Mouse (Mus musculus) spleen, embryonic (tissue): ENCODE measurements around the gene Blzf1.

Experiments
- CTCF ChIA-PET: fragments of 350-600 bp; sonication (Branson Sonifier 250); formaldehyde crosslinking; loops from one replicate; lab custom pipeline; 2022; lab: Charles Lee

The Blzf1 gene

DNA sequence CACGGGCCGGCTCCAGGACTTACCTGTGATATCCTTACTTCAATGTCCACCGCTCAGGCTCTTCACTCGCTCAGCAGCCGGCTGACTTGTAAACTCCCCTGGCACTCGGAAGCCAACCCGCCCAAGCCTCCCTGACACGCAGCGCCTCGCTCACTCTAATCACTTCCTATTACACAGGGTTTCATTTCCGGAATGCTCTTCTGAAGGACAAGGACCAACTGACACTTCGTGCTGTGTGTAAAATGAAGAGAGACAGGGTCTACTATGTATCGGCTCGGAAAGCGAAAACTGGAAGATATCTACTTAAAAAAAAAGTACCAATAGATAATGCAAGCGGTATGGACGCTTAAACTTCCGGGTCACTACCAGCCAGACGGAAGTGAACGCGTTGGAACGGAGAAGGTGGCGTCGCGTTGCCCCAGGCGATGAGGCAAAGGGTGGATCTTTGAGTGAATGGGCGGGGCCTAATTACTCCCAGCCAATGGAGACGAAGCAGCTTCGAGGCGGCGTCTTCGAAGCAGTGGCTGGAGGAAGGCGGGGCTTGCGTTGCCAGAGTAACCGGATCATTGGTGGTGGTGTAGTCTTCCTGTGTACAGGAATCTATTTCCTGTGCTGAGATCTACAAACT lies at the start of gene Blzf1:
Gene Blzf1 (minus strand): TSS at position 366 of the 628 bp plus-strand sequence.
- CTCF ChIA-PET = no interaction called here

DNA sequence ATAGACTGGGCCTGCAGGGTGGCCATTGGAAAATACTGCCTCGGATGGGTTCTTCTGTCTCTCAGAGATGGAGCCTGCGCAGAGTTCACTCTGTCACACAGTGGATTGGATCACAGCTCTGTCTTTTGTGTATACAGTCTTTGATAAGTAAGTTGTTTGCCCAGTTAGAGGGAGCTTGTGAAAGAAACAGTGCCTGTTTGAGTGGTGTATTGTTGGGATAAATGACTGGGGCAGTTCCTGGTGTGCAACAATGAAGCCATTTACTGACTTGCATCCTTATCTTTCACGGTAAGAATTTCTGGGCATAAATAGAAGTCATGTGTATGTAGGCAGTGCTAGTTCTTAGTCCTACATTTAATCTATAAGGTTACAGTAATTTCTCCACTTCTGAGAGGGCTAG lies 46.2 kb upstream of the Blzf1 start:
- CTCF ChIA-PET = no interaction called here

DNA sequence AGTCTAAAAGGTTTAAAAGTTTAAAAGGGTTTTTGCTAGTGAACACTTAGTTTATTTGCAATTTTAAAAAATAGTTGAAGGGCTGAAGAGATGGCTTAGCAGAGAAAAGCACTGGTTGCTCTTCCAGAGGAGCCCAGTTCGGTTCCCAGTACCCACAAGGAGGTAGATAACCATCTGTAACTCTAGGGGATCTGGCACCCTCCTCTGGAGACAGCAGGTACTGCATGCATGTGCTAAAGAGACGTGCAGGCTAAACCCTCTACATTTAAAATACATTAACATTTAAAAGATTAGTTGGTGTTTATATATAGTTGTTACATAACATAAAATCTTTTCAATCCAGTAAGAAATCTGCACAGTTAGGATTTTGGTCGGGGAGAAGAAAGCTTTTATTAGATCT lies 34.9 kb upstream of the Blzf1 start:
- CTCF ChIA-PET = no interaction called here

DNA sequence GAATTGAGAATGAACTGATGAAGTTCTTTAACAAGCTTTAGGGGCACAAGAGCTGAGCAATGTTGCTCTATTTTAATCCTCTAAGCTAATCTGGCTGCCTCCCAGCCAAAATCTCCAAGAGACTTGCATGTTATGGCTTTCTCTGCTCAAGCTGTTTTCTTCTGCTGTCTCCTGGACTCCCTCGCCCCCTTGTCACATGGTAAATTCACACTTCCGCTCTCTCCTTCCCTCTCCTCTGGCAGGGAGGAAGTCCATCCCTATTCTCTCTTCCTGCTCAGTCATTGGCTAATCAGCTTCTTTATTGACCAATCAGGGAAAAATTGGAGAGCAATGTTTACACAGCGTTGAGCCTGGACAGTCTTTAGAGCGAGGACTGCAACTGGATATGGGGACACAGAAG lies 28.6 kb upstream of the Blzf1 start:
- CTCF ChIA-PET = no interaction called here

DNA sequence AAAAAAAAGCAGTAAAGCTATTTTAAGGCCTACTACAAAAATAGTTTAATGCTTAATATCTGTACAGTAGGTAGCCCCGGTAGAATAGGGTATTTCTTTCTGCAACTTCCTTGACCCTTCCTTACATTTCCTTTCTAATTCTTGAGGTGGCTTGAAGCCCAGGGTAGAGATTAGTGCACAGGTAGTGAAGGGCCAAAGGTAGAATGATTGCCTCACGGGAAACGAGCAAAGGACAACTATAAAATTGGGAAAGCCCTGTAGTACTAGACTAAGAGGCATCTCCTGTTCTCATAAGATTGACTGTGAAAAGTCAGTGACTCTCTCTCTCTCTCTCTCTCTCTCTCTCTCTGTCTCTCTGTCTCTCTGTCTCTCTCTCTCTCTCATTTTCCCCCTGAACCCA lies 28.1 kb upstream of the Blzf1 start:
- CTCF ChIA-PET = no interaction called here

DNA sequence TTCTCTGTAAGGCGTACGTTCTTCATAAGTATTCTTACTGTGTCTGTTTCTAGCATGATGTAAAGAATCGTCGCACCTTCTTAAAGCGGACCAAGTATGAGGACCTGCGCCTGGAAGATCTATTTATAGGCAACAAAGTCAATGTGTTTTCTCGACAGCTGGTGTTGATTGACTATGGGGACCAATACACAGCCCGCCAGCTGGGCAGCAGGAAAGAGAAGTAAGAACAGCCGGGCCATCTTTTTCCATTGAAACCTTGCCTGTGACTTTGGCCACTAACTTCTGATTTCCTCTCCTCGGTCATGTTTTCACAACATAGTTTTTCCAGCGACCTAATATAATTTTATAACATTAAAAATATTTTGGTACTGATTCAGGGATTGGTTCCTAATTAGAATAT lies 25.3 kb upstream of the Blzf1 start:
- CTCF ChIA-PET = interaction anchor here (0.6 kb wide), 1 partner anchor 62 kb away, joined by 5 read pairs; no protein-coding TSS in a partner anchor

DNA sequence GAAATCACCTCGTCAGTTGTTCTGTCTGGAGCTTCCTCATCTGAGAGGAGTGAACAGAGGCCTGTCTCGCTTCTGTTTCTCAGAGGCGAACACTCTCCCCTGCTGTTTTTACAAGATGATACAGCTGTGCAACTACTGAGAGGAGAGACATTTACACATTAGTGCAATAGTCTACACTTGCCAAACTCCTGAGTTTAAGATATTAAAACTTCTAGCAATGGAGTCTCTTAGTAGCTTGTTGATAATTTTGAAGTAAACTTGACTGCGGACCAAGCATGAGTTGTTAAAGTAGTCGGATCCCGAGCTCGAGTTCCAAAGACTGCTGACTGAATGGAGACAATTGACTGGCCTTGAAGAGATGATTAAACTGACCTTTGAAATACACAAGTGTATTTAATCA lies 20.5 kb upstream of the Blzf1 start:
- CTCF ChIA-PET = no interaction called here

DNA sequence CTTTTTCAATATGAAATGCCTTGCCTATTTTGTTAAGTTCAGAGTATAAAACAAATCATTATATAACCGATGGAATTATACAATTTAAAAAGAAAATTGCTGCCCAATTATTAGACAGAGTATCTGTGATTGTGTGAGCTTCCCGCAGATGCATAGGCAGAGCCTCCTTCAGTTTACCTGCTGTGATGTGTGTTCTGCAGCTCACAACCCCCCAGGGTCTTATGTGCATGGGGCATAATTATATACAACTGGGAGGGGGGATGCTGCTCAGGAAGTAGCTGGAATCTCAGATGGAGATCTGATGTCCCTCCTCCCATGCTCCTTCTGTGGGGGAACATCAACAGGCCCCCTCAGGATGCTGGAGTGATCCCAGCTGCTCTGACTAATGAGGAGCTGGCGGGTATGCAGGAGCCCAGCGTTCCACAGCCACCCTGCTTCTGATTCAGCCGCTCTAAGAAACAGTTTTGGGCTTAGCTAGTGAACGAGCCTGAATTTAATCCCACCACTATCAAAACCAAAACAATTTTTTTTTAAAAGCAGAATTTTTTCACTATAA lies 19.4 kb upstream of the Blzf1 start:
- CTCF ChIA-PET = no interaction called here

DNA sequence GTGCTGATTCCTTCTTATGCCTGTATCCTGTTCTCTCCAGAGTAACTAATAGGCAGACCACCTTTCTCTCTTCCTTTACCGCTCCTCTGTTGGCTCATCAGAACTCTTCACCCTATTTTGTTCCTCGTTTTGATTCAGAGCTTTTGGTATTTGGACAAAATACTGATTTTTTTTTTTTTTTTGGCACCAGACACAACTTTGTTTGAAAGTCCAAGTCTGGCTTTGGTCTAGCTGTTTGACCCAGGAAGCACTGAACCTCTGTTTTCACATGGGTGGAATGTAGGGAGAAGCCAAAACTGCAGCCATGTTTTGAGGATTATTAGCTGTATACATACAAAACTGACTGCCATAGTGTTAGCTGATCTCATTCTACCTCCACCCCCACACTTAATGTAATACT lies 17.6 kb upstream of the Blzf1 start:
- CTCF ChIA-PET = interaction anchor here (0.7 kb wide), 1 partner anchor 859 kb away, joined by 3 read pairs; no protein-coding TSS in a partner anchor

DNA sequence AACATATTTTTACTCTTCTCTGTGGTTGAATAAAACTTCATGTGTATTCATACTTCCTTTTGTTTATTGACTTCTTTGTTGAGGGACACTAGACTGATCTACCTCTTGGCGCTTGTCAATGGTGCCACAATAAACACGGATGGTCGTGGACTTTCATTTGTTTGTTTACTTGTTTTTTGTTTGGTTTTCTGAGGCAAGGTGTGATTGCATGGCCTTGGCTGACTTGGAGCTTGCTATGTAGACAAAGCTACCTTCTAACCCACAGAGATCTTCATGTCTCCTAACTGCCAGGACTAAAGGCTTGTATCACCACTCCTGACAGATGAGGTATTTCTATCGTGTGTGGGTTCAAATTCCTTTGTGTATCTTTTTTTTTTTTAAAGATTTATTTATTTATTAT lies 16.9 kb upstream of the Blzf1 start:
- CTCF ChIA-PET = interaction anchor here (0.7 kb wide), 1 partner anchor 859 kb away, joined by 3 read pairs; no protein-coding TSS in a partner anchor

DNA sequence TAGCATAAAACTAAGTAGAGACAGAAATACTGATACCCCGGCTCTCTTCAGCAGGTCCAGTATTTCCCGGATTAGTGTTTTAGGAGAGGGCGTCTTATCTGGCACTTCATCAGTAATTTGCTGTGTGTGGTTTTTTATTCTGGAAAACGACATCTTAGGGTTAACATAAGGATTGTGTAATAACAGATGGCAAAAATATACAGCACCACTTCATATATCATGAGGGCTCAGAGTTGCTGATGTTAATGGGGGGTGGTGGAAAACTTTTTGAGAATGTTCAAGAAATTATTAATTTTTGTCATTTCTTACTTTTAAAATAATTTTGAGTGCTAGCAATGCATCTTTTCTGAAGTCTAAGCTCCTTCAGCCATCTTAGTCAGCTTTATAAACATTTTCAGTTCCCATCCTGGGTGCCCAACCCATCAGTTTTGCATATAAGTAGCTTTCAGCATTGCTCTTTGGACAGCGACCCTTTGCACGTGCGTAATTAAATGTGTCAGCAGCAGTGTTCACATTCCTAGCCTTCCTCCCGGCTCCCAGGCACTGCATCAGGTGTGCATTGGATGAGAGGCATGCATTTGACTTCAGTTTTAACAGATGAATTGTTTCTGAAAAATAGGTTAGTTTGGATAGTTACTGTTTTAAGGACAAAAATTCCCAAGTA lies 15.8 kb upstream of the Blzf1 start:
- CTCF ChIA-PET = interaction anchor here (0.6 kb wide), 1 partner anchor 56 kb away, joined by 3 read pairs; no protein-coding TSS in a partner anchor

DNA sequence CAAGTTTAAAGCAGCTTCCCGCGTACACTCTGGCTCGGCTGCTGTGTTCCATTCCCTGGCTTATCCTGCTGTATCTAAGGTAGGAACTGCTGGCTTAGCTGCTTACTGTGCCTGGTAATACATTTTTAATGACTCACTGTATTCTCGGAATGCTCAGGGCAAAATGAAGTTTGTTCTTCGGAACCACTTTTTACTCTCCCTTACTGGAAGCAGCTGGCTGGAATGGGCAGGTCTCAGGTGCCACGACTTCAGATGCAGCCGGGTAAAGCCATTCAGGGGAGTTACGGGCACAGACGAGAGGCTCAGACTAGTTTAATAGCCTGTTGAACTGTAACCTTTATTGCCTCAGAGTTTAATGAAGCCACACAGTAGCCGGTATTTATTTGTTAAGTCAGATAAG lies 14.1 kb upstream of the Blzf1 start:
- CTCF ChIA-PET = interaction anchor here (0.6 kb wide), 1 partner anchor 394 kb away, joined by 4 read pairs; no protein-coding TSS in a partner anchor

DNA sequence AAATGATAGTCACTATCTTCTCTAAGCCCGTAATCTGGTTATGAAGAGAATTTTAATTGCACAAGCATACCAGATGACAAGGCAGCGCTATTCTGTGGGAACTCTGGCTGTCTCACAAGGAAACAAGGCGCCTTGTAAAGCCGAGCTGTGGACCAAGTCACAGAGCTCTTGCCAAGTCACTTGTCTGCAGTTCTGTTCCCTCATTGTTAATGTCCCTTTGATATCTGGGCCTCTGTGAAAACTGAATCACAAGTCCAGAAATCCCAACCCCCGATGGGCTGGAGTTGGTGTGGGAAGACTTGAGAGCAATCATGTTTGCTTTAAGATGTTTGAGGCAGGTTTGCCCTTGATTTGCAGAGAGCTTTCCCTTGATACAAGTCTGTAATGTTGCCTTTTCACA lies 13.4 kb upstream of the Blzf1 start:
- CTCF ChIA-PET = no interaction called here

DNA sequence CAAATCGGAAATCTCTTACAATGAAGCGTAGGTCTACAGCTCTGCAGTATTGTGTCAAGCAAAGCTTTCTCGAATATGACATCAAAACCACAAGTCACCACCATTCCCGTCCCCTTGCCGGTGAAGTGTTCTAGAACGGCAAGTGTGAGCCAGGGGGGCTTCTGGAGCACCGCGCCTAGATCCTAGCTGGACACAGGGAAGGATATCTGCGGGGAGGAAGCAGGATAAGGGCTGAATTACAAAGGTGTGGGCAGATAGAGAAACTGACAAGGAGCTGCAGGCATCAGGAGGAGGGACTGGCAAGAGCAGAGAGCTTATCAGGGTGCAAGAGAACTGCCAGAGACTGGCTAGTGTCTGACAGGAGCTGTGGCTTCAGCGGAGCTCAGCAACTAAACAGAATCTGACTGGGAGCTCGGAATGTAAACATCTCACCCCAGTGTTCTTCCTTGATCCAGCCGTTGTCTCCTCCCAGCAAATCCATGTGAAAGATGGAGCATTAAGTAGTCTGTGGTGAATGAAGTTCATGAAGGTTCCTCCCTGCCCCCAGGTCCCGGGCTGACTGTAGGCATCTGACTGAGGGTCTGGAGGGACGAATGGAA lies 12.4 kb upstream of the Blzf1 start:
- CTCF ChIA-PET = interaction anchor here (0.6 kb wide), 1 partner anchor 254 kb away, joined by 3 read pairs; no protein-coding TSS in a partner anchor

DNA sequence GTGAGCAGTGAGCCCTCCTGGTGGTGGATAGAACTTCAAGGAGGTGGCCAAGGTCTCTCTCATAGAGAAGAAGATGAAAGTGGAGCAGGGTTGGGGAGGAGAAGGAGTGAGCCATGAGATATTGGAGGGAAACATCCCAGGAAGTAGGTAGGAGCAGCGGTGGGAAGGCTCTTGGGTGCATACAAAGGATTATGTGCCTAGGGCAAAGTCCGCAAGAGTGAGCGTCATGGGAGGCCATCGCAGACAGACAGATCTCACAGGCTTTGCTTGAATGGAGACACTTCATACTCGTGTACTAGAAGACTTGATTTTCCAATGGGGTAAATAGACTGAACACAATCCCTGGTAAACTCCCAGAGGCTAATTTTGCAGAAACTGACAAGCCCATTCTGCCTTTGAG lies 11.2 kb upstream of the Blzf1 start:
- CTCF ChIA-PET = no interaction called here

DNA sequence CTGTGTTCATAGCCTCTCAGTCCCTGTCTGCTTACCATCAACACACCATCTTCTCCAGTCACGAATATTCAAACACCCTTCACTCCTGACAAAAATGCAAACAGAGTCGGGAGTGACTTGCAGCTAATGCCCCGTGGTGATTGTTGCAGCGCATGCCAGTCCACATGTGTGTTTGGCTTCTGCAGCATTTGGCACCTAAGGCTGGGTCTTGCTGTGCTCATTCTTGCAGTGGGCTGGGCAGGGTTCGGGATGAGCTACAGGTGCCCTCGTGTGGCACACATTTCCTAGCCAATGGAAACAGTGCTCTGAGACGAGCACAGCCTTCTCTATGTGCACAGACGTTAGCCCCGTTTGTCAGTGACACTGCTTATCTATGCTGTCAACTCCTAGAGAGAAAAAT lies 10.0 kb upstream of the Blzf1 start:
- CTCF ChIA-PET = no interaction called here

DNA sequence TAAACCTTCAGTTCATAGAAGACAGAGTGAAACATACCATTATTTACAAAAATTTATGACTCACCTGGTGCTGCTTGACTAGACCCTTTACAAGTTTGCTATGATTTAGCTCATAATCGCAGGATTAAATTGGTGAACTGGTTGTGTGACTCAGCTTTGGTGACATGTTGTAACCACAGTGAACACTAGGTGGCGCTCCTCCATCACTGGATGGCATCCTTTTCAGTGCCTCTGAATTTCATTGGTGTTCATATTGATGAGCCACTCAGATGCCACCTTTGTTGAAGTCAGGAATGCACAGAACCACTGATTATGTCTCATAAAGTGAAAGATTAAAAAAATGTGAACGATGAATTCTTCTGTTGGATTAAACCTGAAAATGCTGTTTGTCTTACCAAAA lies 9.4 kb upstream of the Blzf1 start:
- CTCF ChIA-PET = interaction anchor here (0.5 to 0.7 kb wide), 2 partner anchors 15 to 727 kb away, joined by 3 to 4 read pairs; no protein-coding TSS in a partner anchor

DNA sequence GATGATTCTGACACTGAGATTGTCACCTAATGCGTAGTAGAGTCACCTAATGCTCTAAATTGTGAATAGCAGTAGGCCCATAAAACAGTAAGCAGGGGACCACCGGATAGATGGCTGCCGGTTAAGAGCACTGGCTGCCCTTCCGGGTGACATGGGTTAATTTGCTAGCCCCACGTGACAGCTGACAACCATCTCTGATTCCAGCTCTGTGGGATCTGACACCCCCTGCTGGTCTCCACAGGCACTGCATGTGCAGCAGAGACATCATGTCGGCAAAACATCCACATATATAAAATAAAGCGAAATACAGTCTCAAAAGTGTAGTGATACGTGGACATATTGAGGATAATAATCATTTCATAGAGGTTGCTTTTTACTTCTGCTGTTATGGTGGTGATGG lies 8.0 kb upstream of the Blzf1 start:
- CTCF ChIA-PET = interaction anchor here (0.7 to 1.0 kb wide), 3 partner anchors 31 to 807 kb away, joined by 5 to 9 read pairs (median 6); no protein-coding TSS in a partner anchor

DNA sequence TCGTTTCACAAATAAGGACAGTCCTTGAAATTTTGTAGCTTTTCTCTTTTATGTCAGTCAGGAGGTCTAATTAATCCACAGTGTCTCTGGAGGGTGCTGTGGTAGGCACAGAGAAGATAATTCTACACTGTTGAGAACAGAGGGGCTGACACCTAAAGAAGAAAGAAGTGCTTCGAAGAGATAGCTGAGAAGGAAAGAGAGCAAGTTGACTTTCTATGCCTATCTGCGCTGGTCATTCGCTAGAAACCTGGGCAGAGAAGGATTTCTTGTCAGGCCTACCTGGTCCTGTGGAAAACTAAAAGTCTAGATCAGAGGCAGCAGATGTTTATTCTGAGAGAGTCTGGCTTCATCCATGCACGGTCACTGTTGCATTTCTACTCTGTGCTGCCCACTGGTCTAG lies 6.8 kb upstream of the Blzf1 start:
- CTCF ChIA-PET = no interaction called here

DNA sequence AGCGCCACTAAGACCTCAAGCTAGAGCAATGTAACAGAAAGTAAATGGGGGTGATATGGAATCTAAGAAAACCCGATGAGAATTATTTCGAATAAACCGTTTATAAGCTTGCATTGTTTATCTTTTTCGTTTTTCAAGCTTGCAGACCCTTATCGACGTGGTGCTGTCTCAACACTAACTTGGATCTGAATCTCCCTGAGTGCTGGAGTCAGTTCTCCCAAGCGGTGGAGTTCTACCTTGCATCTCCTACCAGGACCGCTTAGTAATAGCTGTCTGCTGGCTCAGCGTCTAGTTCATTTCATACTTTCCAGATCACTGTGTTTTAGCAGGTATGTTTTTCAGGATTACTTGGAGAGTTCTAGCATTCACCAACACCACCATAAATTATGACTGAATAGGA lies 633 bp upstream of the Blzf1 start:
- CTCF ChIA-PET = no interaction called here

DNA sequence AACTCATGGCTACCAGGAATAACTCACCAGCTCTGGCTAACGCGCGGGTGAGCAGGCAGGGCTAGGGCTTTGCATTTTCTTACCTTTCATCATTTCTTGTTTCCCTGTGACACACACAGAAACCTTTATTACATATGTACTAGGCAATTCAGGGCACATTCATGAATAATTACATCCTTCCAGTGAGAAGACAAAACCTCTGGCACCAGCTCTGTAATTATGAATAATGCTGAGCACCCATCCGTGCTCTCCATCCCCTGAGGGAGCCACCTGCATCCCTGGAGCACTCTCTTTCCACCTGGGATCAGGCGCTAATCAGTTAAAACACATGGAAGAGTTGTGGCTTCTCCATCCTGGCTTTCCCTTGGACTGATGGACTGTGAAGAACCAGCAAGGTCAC lies 3.5 kb downstream of the Blzf1 start, which contains the start of gene Nme7:
Gene Nme7 (plus strand): TSS at position 301 of the 400 bp plus-strand sequence.
- CTCF ChIA-PET = no interaction called here

DNA sequence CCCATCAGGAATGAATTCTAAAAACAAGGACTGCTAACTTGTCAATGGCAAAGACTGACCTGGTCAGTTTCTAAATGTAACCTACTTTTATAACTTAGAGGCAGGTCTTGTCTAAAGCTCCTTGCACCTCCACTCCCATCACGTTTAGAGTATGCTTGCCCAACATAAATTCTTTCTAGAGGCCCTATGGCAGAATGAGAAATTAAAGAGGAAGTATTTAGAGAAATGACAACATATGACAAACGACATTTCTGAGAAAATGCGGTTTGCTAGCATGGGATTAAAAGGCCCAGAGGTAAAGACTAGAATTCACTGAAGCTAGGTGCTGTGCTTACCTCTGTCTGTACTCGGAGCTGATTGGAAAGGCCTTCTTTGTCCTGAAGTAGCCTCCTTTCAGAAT lies 5.3 kb downstream of the Blzf1 start:
- CTCF ChIA-PET = interaction anchor here (0.7 kb wide), 2 partner anchors 14 to 849 kb away, joined by 3 to 6 read pairs; no protein-coding TSS in a partner anchor
